Mouse (Mus musculus): ENCODE measurements around the gene Kif6. TPM values are rescaled to one million over a fixed set of nuclear protein-coding genes. Genes with fewer than 3 reads are reported as not detected.

Gene Kif6
- polyA plus RNA-seq, 1 experiment from 2014 or later, result not detected

GRCm38 (mm10) chr17:49672421-49672820, 57.5 kb downstream of the Kif6 start:
- TF ChIP-seq CTCF (IDR thresholded peaks at IDR 0.05; ENCODE audit: low read depth) (no peak), EP300 (IDR thresholded peaks at IDR 0.05; ENCODE audit: low read depth) (no peak)
- Histone ChIP-seq H3K4me3 (ENCODE audit: low read depth, low read length) (no peak overlapping the region), H3K4me1 (ENCODE audit: insufficient read depth) (no peaks in the 10 kb centered on the region), H3K27me3 (ENCODE audit: insufficient read depth, low read length) (no peaks in the 10 kb centered on the region), H3K9me3 (ENCODE audit: low read length) (no peaks in the 10 kb centered on the region), H3K27ac (ENCODE audit: low read depth) (no peak overlapping the region), H3K4me2 (ENCODE audit: low read depth, low read length) (no peak overlapping the region), H3K36me3 (replicated peaks; ENCODE audit: insufficient read depth, low read length) (no peaks in the 10 kb centered on the region), H3K9ac (replicated peaks) (no peak overlapping the region)
- no peak for ATAC-seq
- no peak for DNase-seq
- WGBS (ENCODE audit: insufficient replicate concordance), result 75% methylated on average over 5 of the region's 5 CpGs

- no peak overlapping the region for H3K27ac ChIP-seq (ENCODE audit: low read depth)
- ATAC-seq, result no peak
- H3K9ac ChIP-seq (replicated peaks), result no peak overlapping the region
- no peak overlapping the region for H3K4me2 ChIP-seq (ENCODE audit: low read depth, low read length)
- no peaks in the 10 kb centered on the region for H3K27me3 ChIP-seq (ENCODE audit: insufficient read depth, low read length)
- no peaks in the 10 kb centered on the region for H3K4me1 ChIP-seq (ENCODE audit: insufficient read depth)
- DNase-seq, result no peak
- WGBS (ENCODE audit: insufficient replicate concordance), result 68% methylated on average over 4 of the region's 4 CpGs
- H3K4me3 ChIP-seq (ENCODE audit: low read depth, low read length), result no peak overlapping the region
- no peaks in the 10 kb centered on the region for H3K9me3 ChIP-seq (ENCODE audit: low read length)
- TF ChIP-seq EP300 (IDR thresholded peaks at IDR 0.05; ENCODE audit: low read depth), result no peak
- TF ChIP-seq CTCF (IDR thresholded peaks at IDR 0.05; ENCODE audit: low read depth), result no peak
- no peaks in the 10 kb centered on the region for H3K36me3 ChIP-seq (replicated peaks; ENCODE audit: insufficient read depth, low read length)
Observed at GRCm38 (mm10) chr17:49675629-49676028, 60.7 kb downstream of the Kif6 start.

GRCm38 (mm10) chr17:49681410-49681809, 66.5 kb downstream of the Kif6 start:
- H3K27me3 ChIP-seq (ENCODE audit: insufficient read depth, low read length), result no peaks in the 10 kb centered on the region
- TF ChIP-seq CTCF (IDR thresholded peaks at IDR 0.05; ENCODE audit: low read depth) (no peak), EP300 (IDR thresholded peaks at IDR 0.05; ENCODE audit: low read depth) (no peak)
- no peaks in the 10 kb centered on the region for H3K4me1 ChIP-seq (ENCODE audit: insufficient read depth)
- H3K4me3 ChIP-seq (ENCODE audit: low read depth, low read length), result no peak overlapping the region
- DNase-seq (no peak), ATAC-seq (no peak)
- H3K4me2 ChIP-seq (ENCODE audit: low read depth, low read length), result no peak overlapping the region
- no peaks in the 10 kb centered on the region for H3K36me3 ChIP-seq (replicated peaks; ENCODE audit: insufficient read depth, low read length)
- no peak overlapping the region for H3K9ac ChIP-seq (replicated peaks)
- H3K27ac ChIP-seq (ENCODE audit: low read depth), result no peak overlapping the region
- H3K9me3 ChIP-seq (ENCODE audit: low read length), result no peaks in the 10 kb centered on the region
- 79% methylated on average over 8 of the region's 8 CpGs for WGBS (ENCODE audit: insufficient replicate concordance)

- 29% methylated on average over 2 of the region's 2 CpGs for WGBS (ENCODE audit: insufficient replicate concordance)
- no peaks in the 10 kb centered on the region for H3K27me3 ChIP-seq (ENCODE audit: insufficient read depth, low read length)
- H3K4me1 ChIP-seq (ENCODE audit: insufficient read depth), result no peaks in the 10 kb centered on the region
- H3K9ac ChIP-seq (replicated peaks), result no peak overlapping the region
- H3K27ac ChIP-seq (ENCODE audit: low read depth), result no peak overlapping the region
- DNase-seq (no peak), ATAC-seq (no peak)
- TF ChIP-seq CTCF (IDR thresholded peaks at IDR 0.05; ENCODE audit: low read depth) (no peak), EP300 (IDR thresholded peaks at IDR 0.05; ENCODE audit: low read depth) (no peak)
- no peak overlapping the region for H3K4me2 ChIP-seq (ENCODE audit: low read depth, low read length)
- no peaks in the 10 kb centered on the region for H3K36me3 ChIP-seq (replicated peaks; ENCODE audit: insufficient read depth, low read length)
- H3K9me3 ChIP-seq (ENCODE audit: low read length), result no peaks in the 10 kb centered on the region
- no peak overlapping the region for H3K4me3 ChIP-seq (ENCODE audit: low read depth, low read length)
Observed at GRCm38 (mm10) chr17:49684146-49684545, 69.2 kb downstream of the Kif6 start.

- no peak for TF ChIP-seq CTCF (IDR thresholded peaks at IDR 0.05; ENCODE audit: low read depth)
- H3K36me3 ChIP-seq (replicated peaks; ENCODE audit: insufficient read depth, low read length), result no peaks in the 10 kb centered on the region
- H3K27ac ChIP-seq (ENCODE audit: low read depth), result no peak overlapping the region
- H3K9me3 ChIP-seq (ENCODE audit: low read length), result no peaks in the 10 kb centered on the region
- no peaks in the 10 kb centered on the region for H3K27me3 ChIP-seq (ENCODE audit: insufficient read depth, low read length)
- ATAC-seq (no peak), DNase-seq (no peak)
- H3K4me2 ChIP-seq (ENCODE audit: low read depth, low read length), result no peak overlapping the region
- H3K9ac ChIP-seq (replicated peaks), result no peak overlapping the region
- no peaks in the 10 kb centered on the region for H3K4me1 ChIP-seq (ENCODE audit: insufficient read depth)
- WGBS (ENCODE audit: insufficient replicate concordance), result 57% methylated on average over 10 of the region's 10 CpGs
- no peak overlapping the region for H3K4me3 ChIP-seq (ENCODE audit: low read depth, low read length)
Observed at GRCm38 (mm10) chr17:49690607-49691454, 75.9 kb downstream of the Kif6 start.

- no peaks in the 10 kb centered on the region for H3K27me3 ChIP-seq (ENCODE audit: insufficient read depth, low read length)
- H3K36me3 ChIP-seq (replicated peaks; ENCODE audit: insufficient read depth, low read length), result no peaks in the 10 kb centered on the region
- no peaks in the 10 kb centered on the region for H3K4me1 ChIP-seq (ENCODE audit: insufficient read depth)
- no peaks in the 10 kb centered on the region for H3K9me3 ChIP-seq (ENCODE audit: low read length)
- no peak overlapping the region for H3K9ac ChIP-seq (replicated peaks)
- H3K4me3 ChIP-seq (ENCODE audit: low read depth, low read length), result no peak overlapping the region
- DNase-seq, result no peak
- ATAC-seq, result no peak
- TF ChIP-seq EP300 (IDR thresholded peaks at IDR 0.05; ENCODE audit: low read depth) (no peak), CTCF (IDR thresholded peaks at IDR 0.05; ENCODE audit: low read depth) (no peak)
- 69% methylated on average over 9 of the region's 9 CpGs for WGBS (ENCODE audit: insufficient replicate concordance)
- no peak overlapping the region for H3K4me2 ChIP-seq (ENCODE audit: low read depth, low read length)
- no peak overlapping the region for H3K27ac ChIP-seq (ENCODE audit: low read depth)
Observed at GRCm38 (mm10) chr17:49691455-49691805, 76.5 kb downstream of the Kif6 start.
